Mouse (Mus musculus) forebrain, embryonic 16.5 days (tissue): ENCODE measurements at regions not wholly inside any gene's neighbourhood (a gene's known extent, or its start where the extent isn't known, plus 50 kb on each side); places are given as distances from the start of the nearest gene placed in this dataset.

Source experiments
- ATAC-seq: fragments of 200-750 bp; cut with Nextera tagmentation; 2 replicates; pipeline ENCODE4 v1.8.0; 2017; ENCODE audit warnings: mild to moderate bottlenecking, moderate library complexity
- H3K27ac ChIP-seq: fragments of 300-500 bp; sonication (generic); 2 replicates; pipeline ENCODE4 v1.5.1; 2014; ENCODE audit warnings: low read length, control low read depth
- H3K27me3 ChIP-seq: fragments of 300-500 bp; sonication (generic); replicated peaks from 2 replicates; pipeline ENCODE4 v1.6.1; 2014; ENCODE audit warnings: low read length; ENCODE audit not compliant: control insufficient read depth, insufficient read depth
- H3K36me3 ChIP-seq: fragments of 300-500 bp; sonication (generic); 2 replicates; pipeline ENCODE4 v1.6.1; 2014; ENCODE audit not compliant: control insufficient read depth, insufficient read depth
- H3K4me1 ChIP-seq: fragments of 300-500 bp; sonication (generic); replicated peaks from 2 replicates; pipeline ENCODE4 v1.6.1; 2014; ENCODE audit warnings: low read length; ENCODE audit not compliant: control insufficient read depth, insufficient read depth
- H3K4me2 ChIP-seq: fragments of 300-500 bp; sonication (generic); 2 replicates; pipeline ENCODE4 v1.6.1; 2014; ENCODE audit warnings: mild to moderate bottlenecking, low read length, control low read depth
- H3K4me3 ChIP-seq: fragments of 300-500 bp; sonication (generic); replicated peaks from 2 replicates; pipeline ENCODE4 v1.5.1; 2014; ENCODE audit warnings: mild to moderate bottlenecking, low read length, control low read depth
- H3K9ac ChIP-seq: fragments of 300-500 bp; sonication (generic); replicated peaks from 2 replicates; pipeline ENCODE4 v1.6.1; 2014; ENCODE audit warnings: low read depth, low read length, control low read depth
- H3K9me3 ChIP-seq: fragments of 300-500 bp; sonication (generic); 2 replicates; pipeline ENCODE4 v1.6.1; 2016; ENCODE audit warnings: low read length; ENCODE audit not compliant: control insufficient read depth
- WGBS: fragments of 180-500 bp; shearing (Covaris S2); extraction: QIAGEN DNeasy Blood & Tissue Kit; methylation state at CpG from one replicate; pipeline ENCODE4 v1.1.7; 2014; 5-methylcytosine and 5-hydroxymethylcytosine counted together

- 89% methylated on average over 11 of the region's 11 CpGs for WGBS
- Histone ChIP-seq H3K4me1 (no peaks in the 10 kb centered on the region), H3K36me3 (no peaks in the 10 kb centered on the region), H3K4me2 (no peak overlapping the region), H3K27ac (no peak overlapping the region), H3K9ac (no peak overlapping the region), H3K27me3 (no peaks in the 10 kb centered on the region), H3K4me3 (no peak overlapping the region), H3K9me3 (no peaks in the 10 kb centered on the region)
- no peak for ATAC-seq
These were observed 117.8 kb upstream of the Dkk2 start for GRCm38 (mm10) chr3:131967288-131967687.

DNA sequence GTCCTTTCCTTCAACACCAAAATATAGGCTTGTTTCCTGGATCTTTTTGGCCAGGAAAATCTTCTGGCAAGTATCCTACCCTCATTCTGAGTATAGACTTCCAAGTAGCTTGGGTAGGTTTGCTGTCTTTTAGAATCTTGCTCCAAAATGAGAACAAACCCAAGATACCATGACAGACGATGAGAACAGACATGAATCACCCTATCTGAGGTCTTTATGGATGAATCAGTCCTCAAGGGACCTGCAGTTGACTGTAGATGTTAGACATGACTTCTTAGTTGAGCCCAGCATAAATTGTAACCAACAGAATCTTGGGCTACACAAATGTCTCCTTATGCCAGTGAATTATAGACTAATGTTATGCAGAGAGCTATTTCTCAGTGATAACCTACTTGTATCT lies 114.3 kb upstream of the Dkk2 start:
- Histone ChIP-seq H3K4me1 (no peaks in the 10 kb centered on the region), H3K27me3 (no peaks in the 10 kb centered on the region), H3K9me3 (no peaks in the 10 kb centered on the region), H3K4me3 (no peak overlapping the region), H3K27ac (no peak overlapping the region), H3K4me2 (no peak overlapping the region), H3K36me3 (no peaks in the 10 kb centered on the region), H3K9ac (no peak overlapping the region)
- ATAC-seq: no peak
- 82% methylated on average over 1 of the region's 1 CpGs for WGBS

- no peak overlapping the region for H3K4me2 ChIP-seq
- no peaks in the 10 kb centered on the region for H3K36me3 ChIP-seq
- H3K27ac ChIP-seq: no peak overlapping the region
- H3K27me3 ChIP-seq: no peaks in the 10 kb centered on the region
- WGBS: 38% methylated on average over 7 of the region's 7 CpGs
- ATAC-seq: peak; percentile 94
- no peak overlapping the region for H3K9ac ChIP-seq
- no peak overlapping the region for H3K4me3 ChIP-seq
- no peaks in the 10 kb centered on the region for H3K4me1 ChIP-seq
- H3K9me3 ChIP-seq: no peaks in the 10 kb centered on the region
These were observed 109.0 kb upstream of the Dkk2 start for GRCm38 (mm10) chr3:131975940-131976628.

- Histone ChIP-seq H3K27me3 (no peaks in the 10 kb centered on the region), H3K4me2 (no peak overlapping the region), H3K27ac (no peak overlapping the region), H3K4me1 (no peaks in the 10 kb centered on the region), H3K36me3 (no peaks in the 10 kb centered on the region), H3K9ac (no peak overlapping the region), H3K9me3 (no peaks in the 10 kb centered on the region), H3K4me3 (no peak overlapping the region)
- 88% methylated on average over 2 of the region's 2 CpGs for WGBS
- no peak for ATAC-seq
These were observed 101.8 kb upstream of the Dkk2 start for GRCm38 (mm10) chr3:131983292-131983691.

DNA sequence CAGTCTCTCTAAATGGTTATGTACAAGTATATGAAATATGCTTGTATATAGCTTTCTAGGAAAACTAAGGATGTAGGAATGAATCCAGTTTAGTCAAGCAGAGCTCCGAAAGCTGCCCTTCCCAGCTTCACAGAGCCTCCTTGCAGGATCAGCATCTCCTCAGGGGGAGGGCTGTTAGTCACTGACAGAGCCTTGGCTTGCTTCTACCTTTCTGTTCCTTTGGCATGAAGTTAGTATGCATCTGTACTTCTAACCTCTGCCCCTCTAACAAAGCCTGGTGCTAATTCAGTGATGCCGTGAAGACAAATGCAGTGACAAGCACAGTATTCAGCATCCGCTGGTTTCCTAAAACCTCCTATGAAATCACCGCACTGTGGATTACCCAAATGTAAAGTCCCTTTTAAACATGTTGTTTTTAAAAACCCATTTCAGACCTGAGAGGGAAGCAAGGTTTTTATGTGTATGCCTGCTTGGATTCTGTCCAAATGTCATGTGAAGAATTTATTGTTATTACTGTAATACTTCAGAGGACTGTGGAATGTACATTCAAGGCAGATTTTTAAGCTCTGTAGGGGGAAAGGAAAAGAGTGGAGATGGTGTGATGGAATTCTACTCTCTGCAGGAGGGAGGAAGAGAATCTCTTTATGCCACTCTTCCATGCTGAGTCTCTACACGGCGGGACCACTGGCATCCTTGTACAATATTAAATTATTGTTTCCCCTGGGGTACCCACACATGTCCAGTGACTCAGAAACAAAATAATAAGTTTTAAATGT lies 86.1 kb upstream of the Dkk2 start:
- ATAC-seq: no peak
- H3K4me1 ChIP-seq: 0 out of 2 replicates have a peak, but pooled peaks cover 6% of the 10 kb centered on the region

DNA sequence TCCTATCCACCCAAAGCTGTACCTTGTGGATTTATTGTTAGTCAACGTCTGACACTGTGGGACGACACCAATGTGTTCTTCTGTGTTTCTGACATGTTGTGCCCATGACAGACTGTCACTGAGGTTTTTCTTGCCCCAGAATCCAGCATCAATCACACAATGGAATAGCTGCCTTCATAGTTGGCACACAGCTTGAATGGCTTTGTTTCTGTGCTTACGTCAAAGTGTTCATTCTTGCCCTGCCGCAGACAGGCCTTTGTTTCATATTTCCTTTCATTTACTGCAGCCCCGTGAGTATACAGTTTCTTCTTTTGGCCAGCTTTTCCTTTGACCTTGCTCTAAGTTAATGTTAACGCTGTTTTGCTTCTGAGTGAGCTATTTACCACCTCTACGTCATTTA lies 78.9 kb upstream of the Dkk2 start:
- Histone ChIP-seq H3K4me2 (no peak overlapping the region), H3K9me3 (no peaks in the 10 kb centered on the region), H3K4me3 (no peak overlapping the region), H3K27me3 (no peaks in the 10 kb centered on the region), H3K36me3 (no peaks in the 10 kb centered on the region), H3K27ac (no peak overlapping the region), H3K4me1 (no peaks in the 10 kb centered on the region), H3K9ac (no peak overlapping the region)
- WGBS: 10% methylated on average over 7 of the region's 7 CpGs
- ATAC-seq: peak; percentile 49; the same call in 1 of the 2 replicates

More for the DNA sequence above, 86.1 kb upstream of the Dkk2 start:
- H3K4me2 ChIP-seq: no peak overlapping the region
- no peaks in the 10 kb centered on the region for H3K36me3 ChIP-seq
- no peak overlapping the region for H3K27ac ChIP-seq
- WGBS: 38% methylated on average over 6 of the region's 6 CpGs
- H3K9ac ChIP-seq: no peak overlapping the region
- H3K9me3 ChIP-seq: no peaks in the 10 kb centered on the region
- H3K27me3 ChIP-seq: no peaks in the 10 kb centered on the region
- H3K4me3 ChIP-seq: no peak overlapping the region

- no peak overlapping the region for H3K4me2 ChIP-seq
- H3K9ac ChIP-seq: no peak overlapping the region
- no peaks in the 10 kb centered on the region for H3K9me3 ChIP-seq
- WGBS: 49% methylated on average over 11 of the region's 11 CpGs
- peak; percentile 62 for ATAC-seq
- H3K36me3 ChIP-seq: no peaks in the 10 kb centered on the region
- H3K27me3 ChIP-seq: no peaks in the 10 kb centered on the region
- H3K4me1 ChIP-seq: no peaks in the 10 kb centered on the region
- no peak overlapping the region for H3K4me3 ChIP-seq
- no peak overlapping the region for H3K27ac ChIP-seq
These were observed 78.2 kb upstream of the Dkk2 start for GRCm38 (mm10) chr3:132006912-132007311.

GRCm38 (mm10) chr3:132007356-132007755 lies 77.7 kb upstream of the Dkk2 start:
- H3K4me3 ChIP-seq: no peak overlapping the region
- H3K4me2 ChIP-seq: no peak overlapping the region
- no peaks in the 10 kb centered on the region for H3K36me3 ChIP-seq
- no peak overlapping the region for H3K27ac ChIP-seq
- 76% methylated on average over 4 of the region's 4 CpGs for WGBS
- ATAC-seq: peak; percentile 28; the same call in 1 of the 2 replicates
- no peak overlapping the region for H3K9ac ChIP-seq
- H3K27me3 ChIP-seq: no peaks in the 10 kb centered on the region
- H3K4me1 ChIP-seq: no peaks in the 10 kb centered on the region
- H3K9me3 ChIP-seq: no peaks in the 10 kb centered on the region

DNA sequence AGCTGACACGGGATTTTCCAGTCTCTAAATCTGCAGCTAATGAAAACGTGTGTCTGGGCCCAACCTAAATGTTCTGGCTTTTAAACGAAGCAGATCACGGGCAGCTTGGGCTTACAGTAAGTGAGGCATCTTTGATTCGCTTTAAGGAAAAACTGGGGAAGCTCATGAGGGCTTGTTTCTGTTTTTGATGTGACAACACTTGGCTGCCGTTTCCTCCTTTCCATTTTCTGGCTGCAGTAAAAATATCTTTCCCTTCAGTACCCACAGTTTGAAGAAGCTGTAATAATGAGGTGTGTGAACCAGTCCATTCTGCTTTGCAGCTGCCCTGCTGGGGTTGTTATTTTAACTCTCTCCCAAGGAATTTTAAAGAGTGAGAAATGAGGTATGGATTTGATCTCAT lies 69.9 kb upstream of the Dkk2 start:
- 7% methylated on average over 6 of the region's 6 CpGs for WGBS
- Histone ChIP-seq H3K27me3 (no peaks in the 10 kb centered on the region), H3K36me3 (no peaks in the 10 kb centered on the region), H3K4me1 (peaks cover 11% of the 10 kb centered on the region), H3K4me3 (no peak overlapping the region), H3K9ac (no peak overlapping the region), H3K4me2 (no peak overlapping the region), H3K27ac (0 out of 2 replicates have a peak overlapping the region, but pooled peaks have one; percentile 11), H3K9me3 (no peaks in the 10 kb centered on the region)
- 0 out of 2 replicates have a peak, but pooled peaks have one; percentile 4 for ATAC-seq
